Mouse (Mus musculus): ENCODE measurements around the gene Etv4.
A peak's percentile ranks its signal among the peaks of the same experiment; 100 is the strongest.

The Etv4 gene

DNA sequence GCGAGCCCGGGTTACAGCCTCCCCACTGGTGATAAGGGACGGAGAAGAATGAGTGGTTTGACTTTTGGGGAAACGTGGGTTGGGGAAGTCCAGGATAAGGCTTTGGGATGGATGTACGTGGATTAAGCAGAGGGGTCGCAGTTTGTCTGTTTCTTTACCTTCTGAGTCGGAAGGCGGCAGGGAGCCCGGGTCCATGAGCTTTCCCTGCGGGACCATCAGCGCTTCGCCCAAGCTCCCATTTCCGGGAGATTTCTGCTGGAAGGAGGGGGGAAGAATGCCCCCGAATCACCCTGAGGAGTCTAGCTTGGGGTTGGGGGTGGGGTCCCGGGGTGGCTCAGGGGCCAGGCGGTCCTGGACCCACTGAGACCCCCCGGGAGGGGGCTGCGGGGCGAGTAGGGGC, 1.1 kb downstream of the Etv4 start:
- TF ChIP-seq CTCF (conservative IDR thresholded peaks at IDR 0.05; ENCODE audit: low read length) = no peak
- TF ChIP-seq NANOG (IDR thresholded peaks at IDR 0.05; ENCODE audit: borderline replicate concordance, low read length) = no peak
- no peak for TF ChIP-seq POU5F1 (IDR thresholded peaks at IDR 0.05; ENCODE audit: borderline replicate concordance, low read length)
- Histone ChIP-seq H3K4me1 (replicated peaks; ENCODE audit: low read depth, low read length) (peaks cover 85% of the 10 kb centered on the region), H3K4me3 (replicated peaks; ENCODE audit: low read length) (peak overlapping the region; percentile 88), H3K27me3 (ENCODE audit: insufficient read depth, low read length) (peaks cover 16% of the 10 kb centered on the region), H3K36me3 (ENCODE audit: insufficient read depth, low read length) (peaks cover 28% of the 10 kb centered on the region), H3K9me3 (ENCODE audit: low read length) (no peaks in the 10 kb centered on the region)

DNA sequence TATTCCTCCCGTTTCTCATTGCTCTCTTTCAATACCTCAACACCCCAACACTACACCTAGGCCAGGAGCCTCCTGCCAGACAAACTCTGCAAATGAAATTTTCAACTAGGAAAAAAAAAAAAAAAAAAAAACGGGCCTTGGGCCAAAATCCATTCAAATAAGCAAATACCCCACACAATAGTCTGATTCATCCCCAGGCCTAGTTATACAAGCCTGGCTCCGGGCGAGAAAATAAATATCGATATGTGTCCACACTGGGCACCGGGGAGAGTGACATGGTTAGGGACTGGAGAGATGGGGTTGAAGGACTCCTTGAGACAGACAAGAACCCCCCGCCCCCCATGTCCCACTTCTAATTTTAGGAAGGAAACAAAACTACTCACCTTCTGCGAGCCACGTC, 1.6 kb downstream of the Etv4 start:
- Histone ChIP-seq H3K36me3 (ENCODE audit: insufficient read depth, low read length) (peaks cover 30% of the 10 kb centered on the region), H3K9me3 (ENCODE audit: low read length) (no peaks in the 10 kb centered on the region), H3K27me3 (ENCODE audit: insufficient read depth, low read length) (peaks cover 16% of the 10 kb centered on the region), H3K4me3 (replicated peaks; ENCODE audit: low read length) (peak overlapping the region; percentile 88), H3K4me1 (replicated peaks; ENCODE audit: low read depth, low read length) (peaks cover 86% of the 10 kb centered on the region)
- no peak for TF ChIP-seq POU5F1 (IDR thresholded peaks at IDR 0.05; ENCODE audit: borderline replicate concordance, low read length)
- TF ChIP-seq CTCF (conservative IDR thresholded peaks at IDR 0.05; ENCODE audit: low read length) = no peak
- TF ChIP-seq NANOG (IDR thresholded peaks at IDR 0.05; ENCODE audit: borderline replicate concordance, low read length) = no peak

DNA sequence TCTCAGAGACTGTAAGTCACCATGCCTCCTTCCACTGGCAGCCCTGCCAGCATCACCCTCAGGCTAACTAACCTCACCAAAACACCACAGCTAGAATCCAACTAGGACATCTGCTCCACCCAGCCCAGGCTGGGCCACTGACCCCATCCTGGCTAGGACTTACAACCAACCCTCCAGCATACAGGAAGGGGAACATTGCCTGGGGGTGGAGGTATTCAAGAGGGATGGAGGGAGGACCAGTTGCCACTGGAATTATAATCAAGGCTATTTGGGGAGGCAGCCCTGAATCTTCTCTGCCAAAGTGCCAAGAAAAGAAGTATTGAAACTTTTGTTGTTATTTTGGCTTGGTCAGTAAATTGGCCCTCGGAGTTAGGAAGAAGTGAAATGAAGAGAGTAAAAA, 2.0 kb downstream of the Etv4 start:
- Histone ChIP-seq H3K27me3 (ENCODE audit: insufficient read depth, low read length) (peaks cover 14% of the 10 kb centered on the region), H3K4me3 (replicated peaks; ENCODE audit: low read length) (peak overlapping the region; percentile 88; the same call in 1 of the 2 replicates), H3K9me3 (ENCODE audit: low read length) (no peaks in the 10 kb centered on the region), H3K4me1 (replicated peaks; ENCODE audit: low read depth, low read length) (peaks cover 86% of the 10 kb centered on the region), H3K36me3 (ENCODE audit: insufficient read depth, low read length) (peaks cover 35% of the 10 kb centered on the region)
- no peak for TF ChIP-seq CTCF (conservative IDR thresholded peaks at IDR 0.05; ENCODE audit: low read length)
- TF ChIP-seq NANOG (IDR thresholded peaks at IDR 0.05; ENCODE audit: borderline replicate concordance, low read length) = no peak
- no peak for TF ChIP-seq POU5F1 (IDR thresholded peaks at IDR 0.05; ENCODE audit: borderline replicate concordance, low read length)

DNA sequence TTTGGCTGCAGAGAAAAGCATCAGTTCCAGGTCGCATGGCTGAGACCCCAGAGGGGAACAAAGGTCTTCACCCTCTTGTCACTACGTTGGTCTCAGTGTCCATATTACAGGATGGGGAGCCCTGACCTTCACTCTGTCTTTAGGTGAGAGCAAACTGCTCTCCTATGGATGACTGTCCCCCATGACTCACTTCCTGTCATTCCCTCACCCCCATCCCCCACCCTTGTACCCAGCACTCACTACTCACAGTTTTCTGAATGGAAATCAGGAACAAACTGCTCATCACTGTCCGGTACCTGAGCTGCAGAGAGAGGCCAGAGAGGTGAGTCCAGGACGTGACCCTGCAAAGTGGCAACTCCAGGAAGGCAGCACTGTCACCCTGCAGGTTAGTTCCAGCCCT, 8.3 kb downstream of the Etv4 start:
- Histone ChIP-seq H3K36me3 (ENCODE audit: insufficient read depth, low read length) (peaks cover 69% of the 10 kb centered on the region), H3K4me3 (replicated peaks; ENCODE audit: low read length) (peak overlapping the region; percentile 24; the same call in 1 of the 2 replicates), H3K9me3 (ENCODE audit: low read length) (no peaks in the 10 kb centered on the region), H3K4me1 (replicated peaks; ENCODE audit: low read depth, low read length) (peaks cover 91% of the 10 kb centered on the region), H3K27me3 (ENCODE audit: insufficient read depth, low read length) (peaks cover 20% of the 10 kb centered on the region; the same call in 1 of the 2 replicates)
- TF ChIP-seq CTCF (conservative IDR thresholded peaks at IDR 0.05; ENCODE audit: low read length) (no peak), NANOG (IDR thresholded peaks at IDR 0.05; ENCODE audit: borderline replicate concordance, low read length) (no peak), POU5F1 (IDR thresholded peaks at IDR 0.05; ENCODE audit: borderline replicate concordance, low read length) (no peak)

DNA sequence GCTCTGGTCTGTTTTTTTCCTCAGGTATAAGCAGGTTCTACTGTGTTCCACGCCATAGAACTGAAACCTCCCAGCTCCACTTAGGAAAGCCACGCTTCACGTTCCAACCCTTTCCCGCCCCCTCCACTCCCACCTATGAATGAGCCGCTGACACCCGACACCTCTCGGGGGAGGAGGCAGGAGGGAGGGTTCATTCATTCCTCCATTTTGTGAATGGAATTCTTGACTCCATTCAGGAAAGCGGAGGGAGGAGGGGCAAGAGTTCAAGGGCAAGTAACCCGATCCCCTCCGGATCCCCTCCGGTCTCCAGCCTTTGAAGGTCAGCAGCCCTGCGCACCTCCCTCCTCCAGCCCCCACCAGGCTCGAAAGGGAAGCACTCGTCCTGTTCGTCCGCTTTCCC, 12.7 kb downstream of the Etv4 start:
- Histone ChIP-seq H3K27me3 (ENCODE audit: insufficient read depth, low read length) (peaks cover 17% of the 10 kb centered on the region; the same call in 1 of the 2 replicates), H3K9me3 (ENCODE audit: low read length) (no peaks in the 10 kb centered on the region), H3K4me3 (replicated peaks; ENCODE audit: low read length) (peak overlapping the region; percentile 45), H3K4me1 (replicated peaks; ENCODE audit: low read depth, low read length) (peaks cover 92% of the 10 kb centered on the region), H3K36me3 (ENCODE audit: insufficient read depth, low read length) (peaks cover 76% of the 10 kb centered on the region)
- TF ChIP-seq NANOG (IDR thresholded peaks at IDR 0.05; ENCODE audit: borderline replicate concordance, low read length) (no peak), CTCF (conservative IDR thresholded peaks at IDR 0.05; ENCODE audit: low read length) (no peak), POU5F1 (IDR thresholded peaks at IDR 0.05; ENCODE audit: borderline replicate concordance, low read length) (no peak)

DNA sequence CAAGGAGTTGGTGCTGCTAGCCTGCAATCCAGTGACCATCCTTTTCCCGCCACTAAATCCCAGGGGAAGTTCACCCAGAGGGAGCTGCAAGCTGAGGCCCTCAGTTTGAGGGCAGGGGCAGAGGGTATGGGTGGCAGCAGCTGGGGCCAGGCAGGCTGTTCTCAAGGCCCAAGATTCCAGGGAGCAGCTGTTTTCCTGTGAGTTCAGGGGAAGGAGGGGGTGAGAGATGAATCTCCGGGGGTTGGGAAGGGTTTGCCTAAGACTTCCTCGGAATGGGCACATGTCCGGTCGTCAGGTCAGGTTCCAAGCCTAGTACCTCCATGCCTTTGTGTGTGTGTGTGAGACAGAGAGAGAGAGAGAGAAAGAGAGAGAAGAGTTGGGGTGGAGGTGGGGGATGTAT, 13.1 kb downstream of the Etv4 start:
- Histone ChIP-seq H3K4me1 (replicated peaks; ENCODE audit: low read depth, low read length) (peaks cover 92% of the 10 kb centered on the region), H3K4me3 (replicated peaks; ENCODE audit: low read length) (peak overlapping the region; percentile 45), H3K27me3 (ENCODE audit: insufficient read depth, low read length) (peaks cover 17% of the 10 kb centered on the region; the same call in 1 of the 2 replicates), H3K36me3 (ENCODE audit: insufficient read depth, low read length) (peaks cover 76% of the 10 kb centered on the region), H3K9me3 (ENCODE audit: low read length) (no peaks in the 10 kb centered on the region)
- TF ChIP-seq POU5F1 (IDR thresholded peaks at IDR 0.05; ENCODE audit: borderline replicate concordance, low read length) (no peak), NANOG (IDR thresholded peaks at IDR 0.05; ENCODE audit: borderline replicate concordance, low read length) (no peak), CTCF (conservative IDR thresholded peaks at IDR 0.05; ENCODE audit: low read length) (no peak)

DNA sequence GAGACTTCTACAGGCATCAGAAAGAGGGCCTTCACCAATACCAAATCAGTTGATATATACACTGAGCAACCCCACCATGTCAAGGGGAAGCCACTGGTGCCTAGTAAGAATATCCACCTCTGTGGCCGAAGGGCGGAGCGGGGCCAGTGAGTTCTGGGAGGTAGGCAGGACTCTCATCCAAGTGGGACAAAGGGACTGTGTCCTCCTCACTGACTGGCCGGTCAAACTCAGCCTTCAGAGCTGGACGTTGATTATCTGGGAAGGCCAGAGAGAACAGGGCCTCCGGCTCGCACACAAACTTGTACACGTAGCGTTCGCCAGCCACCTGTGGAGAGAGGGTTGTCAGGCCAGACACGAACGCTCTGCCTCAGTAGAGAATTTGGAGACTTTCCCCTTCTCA, 14.9 kb downstream of the Etv4 start:
- peaks cover 89% of the 10 kb centered on the region for H3K4me1 ChIP-seq (replicated peaks; ENCODE audit: low read depth, low read length)
- peaks cover 85% of the 10 kb centered on the region for H3K36me3 ChIP-seq (ENCODE audit: insufficient read depth, low read length)
- no peak for TF ChIP-seq NANOG (IDR thresholded peaks at IDR 0.05; ENCODE audit: borderline replicate concordance, low read length)
- TF ChIP-seq CTCF (conservative IDR thresholded peaks at IDR 0.05; ENCODE audit: low read length) = no peak
- TF ChIP-seq POU5F1 (IDR thresholded peaks at IDR 0.05; ENCODE audit: borderline replicate concordance, low read length) = no peak
- H3K27me3 ChIP-seq (ENCODE audit: insufficient read depth, low read length) = peaks cover 16% of the 10 kb centered on the region; the same call in 1 of the 2 replicates
- no peak overlapping the region for H3K4me3 ChIP-seq (replicated peaks; ENCODE audit: low read length)
- H3K9me3 ChIP-seq (ENCODE audit: low read length) = no peaks in the 10 kb centered on the region

DNA sequence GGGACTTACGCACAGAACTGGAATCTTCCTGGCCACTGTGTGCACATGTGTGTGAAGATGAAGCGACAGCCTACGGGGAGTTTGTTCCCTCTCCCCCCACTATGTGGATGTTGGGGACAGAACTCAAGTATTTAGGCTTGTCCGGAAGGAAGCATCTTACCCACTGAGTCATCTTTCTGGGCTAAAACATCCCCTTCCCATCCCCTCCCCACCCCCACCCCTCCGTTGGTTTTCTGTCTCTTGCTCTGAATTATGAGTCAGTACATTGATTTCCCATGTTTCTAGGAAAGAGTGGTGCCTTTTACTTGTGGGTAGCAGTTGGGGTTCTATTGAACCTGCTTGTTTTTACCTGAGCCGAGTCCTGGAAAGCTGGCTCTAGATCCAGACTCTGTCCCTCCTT, 16.4 kb downstream of the Etv4 start:
- Histone ChIP-seq H3K4me3 (replicated peaks; ENCODE audit: low read length) (no peak overlapping the region), H3K36me3 (ENCODE audit: insufficient read depth, low read length) (peaks cover 85% of the 10 kb centered on the region), H3K27me3 (ENCODE audit: insufficient read depth, low read length) (peaks cover 4% of the 10 kb centered on the region; the same call in 1 of the 2 replicates), H3K4me1 (replicated peaks; ENCODE audit: low read depth, low read length) (peaks cover 78% of the 10 kb centered on the region), H3K9me3 (ENCODE audit: low read length) (no peaks in the 10 kb centered on the region)
- TF ChIP-seq NANOG (IDR thresholded peaks at IDR 0.05; ENCODE audit: borderline replicate concordance, low read length) (no peak), POU5F1 (IDR thresholded peaks at IDR 0.05; ENCODE audit: borderline replicate concordance, low read length) (no peak), CTCF (conservative IDR thresholded peaks at IDR 0.05; ENCODE audit: low read length) (no peak)

DNA sequence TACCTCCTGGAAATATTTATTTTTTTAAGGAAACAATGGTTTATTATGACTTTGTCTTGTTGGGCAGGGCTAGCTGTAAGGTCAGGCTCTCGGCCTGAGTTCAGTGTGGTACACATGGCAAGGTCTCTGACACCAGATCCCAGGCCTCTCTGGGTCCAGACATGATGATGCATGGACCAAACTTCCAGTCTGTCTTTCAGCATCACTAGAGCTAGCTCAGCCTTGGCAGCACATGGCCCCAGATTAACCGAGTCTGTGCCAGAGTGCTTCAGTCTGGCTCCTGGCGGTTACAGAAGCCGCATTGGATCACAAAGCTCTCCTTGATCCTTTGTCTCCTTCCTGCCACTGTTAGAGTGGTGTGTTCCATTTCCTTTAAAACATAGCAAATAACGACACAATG, 17.8 kb downstream of the Etv4 start:
- Histone ChIP-seq H3K36me3 (ENCODE audit: insufficient read depth, low read length) (peaks cover 94% of the 10 kb centered on the region), H3K4me3 (replicated peaks; ENCODE audit: low read length) (no peak overlapping the region), H3K9me3 (ENCODE audit: low read length) (no peaks in the 10 kb centered on the region), H3K4me1 (replicated peaks; ENCODE audit: low read depth, low read length) (peaks cover 67% of the 10 kb centered on the region), H3K27me3 (ENCODE audit: insufficient read depth, low read length) (no peaks in the 10 kb centered on the region)
- TF ChIP-seq NANOG (IDR thresholded peaks at IDR 0.05; ENCODE audit: borderline replicate concordance, low read length) (no peak), CTCF (conservative IDR thresholded peaks at IDR 0.05; ENCODE audit: low read length) (no peak), POU5F1 (IDR thresholded peaks at IDR 0.05; ENCODE audit: borderline replicate concordance, low read length) (no peak)

Data from E14TG2a.4 (cell line).